Mouse (Mus musculus) activated CD4-positive, CD25-positive, alpha-beta regulatory T cell, adult 4 months (primary cell): ENCODE data around the gene Kri1. TPM values are rescaled to one million over a fixed set of nuclear protein-coding genes. Genes with fewer than 3 reads are reported as not detected.
A peak's percentile ranks its signal among the peaks of the same experiment; 100 is the strongest.
"Not testable (repeated sequence)": the region's sequence is repeated elsewhere in the genome, so short reads cannot be mapped to it uniquely, and the experiment has no call there.

Experiments
- ATAC-seq: one replicate; pipeline ENCODE4 v1.8.0; 2017
- polyA plus RNA-seq, 2 experiments: library from polyadenylated mRNA; unstranded; fragments of 100-300 nt; shearing (Covaris generic); gene quantifications; one replicate each; pipeline ENCODE4 v1.2.1; 2017

Gene Kri1
- polyA plus RNA-seq, 2 experiments from 2014 or later, result 20.8 to 26.1 TPM

DNA sequence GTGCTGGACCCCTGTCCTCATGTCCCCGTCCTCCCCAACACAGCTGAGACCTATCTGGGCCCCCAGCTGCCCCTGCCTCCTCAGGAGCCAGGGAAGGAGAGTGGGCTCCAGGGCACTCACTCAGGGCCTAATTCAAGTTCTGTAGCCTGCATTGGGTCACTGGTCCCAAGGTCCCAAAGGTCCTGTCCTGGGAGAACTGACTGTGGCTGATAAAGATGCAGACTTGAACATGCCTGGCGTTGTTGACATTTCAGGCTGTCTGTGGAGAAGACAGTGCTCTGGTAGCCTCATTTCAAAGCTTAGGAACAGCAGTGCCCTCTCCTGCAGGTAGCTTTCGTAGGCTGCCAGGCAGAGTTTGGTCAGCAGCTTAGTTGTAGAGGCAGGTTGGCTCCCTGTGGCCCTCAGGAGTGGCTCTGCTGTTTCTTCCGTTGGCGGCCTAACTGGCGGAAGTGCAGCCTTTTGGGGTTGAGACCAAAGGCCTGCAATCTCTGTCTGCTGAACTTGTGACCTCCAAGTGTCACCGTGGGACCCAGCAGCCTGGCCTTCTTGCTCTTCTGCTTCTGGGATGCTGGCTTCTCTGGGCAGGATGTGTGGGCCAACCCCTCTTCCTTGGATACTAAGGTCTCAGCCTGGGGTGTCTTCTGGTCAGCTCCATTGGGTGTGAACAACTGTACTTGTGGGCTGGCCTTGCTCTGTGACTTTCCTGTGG is 14.1 kb downstream of the Kri1 start:
- ATAC-seq, result no peak

DNA sequence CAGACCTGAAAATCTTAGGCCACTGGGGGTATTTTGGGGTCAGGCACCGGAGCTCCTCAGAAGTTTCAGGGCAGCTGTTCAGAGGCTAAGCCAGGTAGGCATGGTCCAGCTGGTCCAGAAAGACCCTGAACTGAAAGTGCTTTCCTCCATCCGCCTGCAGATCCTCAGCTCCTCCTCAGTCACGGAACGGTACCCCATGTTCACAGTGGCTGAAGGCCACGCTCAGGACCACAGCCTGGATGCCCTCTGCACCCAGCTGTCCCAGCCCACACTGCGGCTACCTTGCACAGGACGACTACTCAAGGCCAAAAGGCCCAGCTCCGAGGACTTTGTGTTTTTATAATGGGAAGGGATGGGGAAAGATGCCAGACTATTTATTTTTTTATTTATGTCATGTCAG is 14.7 kb downstream of the Kri1 start:
- no peak for ATAC-seq

DNA sequence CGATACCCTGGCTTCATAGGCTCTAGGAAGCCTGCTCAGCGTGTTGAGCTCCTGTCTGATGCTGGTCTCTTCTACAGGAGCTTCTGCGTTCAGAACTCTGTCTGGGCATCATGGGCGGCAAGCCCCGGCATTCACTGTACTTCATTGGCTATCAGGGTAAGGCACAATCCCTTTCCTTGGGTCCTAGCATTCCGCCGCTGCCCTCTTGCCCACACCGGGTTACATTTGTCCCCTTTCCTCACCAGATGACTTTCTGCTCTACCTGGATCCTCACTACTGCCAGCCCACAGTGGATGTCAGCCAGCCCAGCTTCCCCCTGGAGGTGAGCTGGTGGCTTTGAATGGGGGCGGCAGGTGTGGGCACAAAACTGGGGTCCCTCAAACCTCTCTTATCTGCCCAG is 15.4 kb downstream of the Kri1 start:
- ATAC-seq, result no peak

DNA sequence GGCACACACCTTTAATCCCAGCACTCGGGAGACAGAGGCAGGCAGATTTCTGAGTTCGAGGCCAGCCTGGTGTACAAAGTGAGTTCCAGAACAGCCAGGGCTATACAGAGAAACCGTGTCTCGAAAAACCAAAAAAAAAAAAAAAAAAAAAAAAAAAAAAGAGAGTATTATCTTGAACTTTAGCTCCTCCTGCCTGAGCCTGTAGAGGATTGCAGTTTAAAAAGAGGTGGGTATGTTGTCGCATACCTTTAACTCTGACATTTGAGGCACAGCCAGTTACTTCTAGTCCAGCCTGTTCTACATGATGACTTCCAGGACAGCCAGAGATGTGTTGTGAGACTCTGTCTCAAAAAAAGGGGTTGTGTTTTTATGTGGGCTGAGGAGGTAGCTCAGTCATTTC is 18.2 kb downstream of the Kri1 start:
- ATAC-seq, result not testable (repeated sequence)

DNA sequence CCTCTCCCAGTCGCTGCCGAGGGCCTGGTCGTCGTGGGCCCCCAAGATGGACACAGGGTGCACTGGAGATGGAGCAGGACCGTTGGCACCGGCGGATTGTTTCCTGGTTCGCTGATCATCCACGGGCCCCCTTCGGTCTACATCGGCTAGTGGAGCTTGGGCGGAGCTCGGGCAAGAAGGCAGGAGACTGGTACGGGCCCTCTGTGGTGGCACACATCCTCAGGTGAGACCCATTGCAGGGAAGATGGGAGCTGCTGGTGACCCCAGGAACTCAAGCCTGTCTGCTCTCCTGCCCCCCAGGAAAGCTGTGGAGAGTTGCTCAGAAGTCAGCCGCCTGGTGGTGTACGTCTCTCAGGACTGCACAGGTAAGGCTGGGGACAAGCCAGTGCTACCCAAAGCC is 19.5 kb downstream of the Kri1 start:
- ATAC-seq, result no peak

DNA sequence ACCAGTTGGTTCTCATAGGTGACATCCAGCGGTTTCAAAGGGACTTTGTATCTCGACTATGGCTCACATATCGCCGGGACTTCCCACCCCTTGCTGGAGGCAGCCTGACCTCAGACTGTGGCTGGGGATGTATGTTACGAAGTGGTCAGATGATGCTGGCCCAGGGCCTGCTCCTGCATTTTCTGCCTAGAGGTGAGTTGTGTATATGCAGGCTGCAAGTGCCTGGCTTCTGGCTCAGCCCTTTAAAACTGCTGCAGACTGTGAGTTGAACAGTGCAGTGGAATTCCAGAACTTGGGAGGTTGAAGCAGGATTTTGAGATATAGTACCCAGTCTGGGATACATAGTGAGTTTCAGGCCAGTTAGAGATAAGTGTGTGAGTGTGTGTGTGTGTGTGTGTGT is 20.9 kb downstream of the Kri1 start:
- ATAC-seq, result no peak

DNA sequence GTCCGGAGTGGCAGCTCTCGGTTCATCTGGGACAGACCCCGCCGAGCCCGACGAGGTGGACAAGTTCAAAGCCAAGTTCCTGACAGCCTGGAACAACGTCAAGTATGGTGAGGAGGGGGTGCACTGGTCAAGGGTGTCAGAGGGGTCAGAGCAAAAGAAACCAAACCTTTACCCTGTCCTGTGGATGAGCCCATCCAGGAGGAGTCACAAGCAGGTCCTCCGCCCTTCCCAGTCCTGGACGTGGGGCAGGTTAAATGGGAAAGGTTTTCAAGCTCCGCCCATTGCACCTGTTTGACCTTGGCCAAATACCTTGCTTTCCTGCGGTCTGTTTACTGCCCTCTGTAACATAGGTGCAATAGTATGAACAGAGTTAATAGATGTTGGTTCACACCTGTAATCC is 22.2 kb downstream of the Kri1 start:
- no peak for ATAC-seq

DNA sequence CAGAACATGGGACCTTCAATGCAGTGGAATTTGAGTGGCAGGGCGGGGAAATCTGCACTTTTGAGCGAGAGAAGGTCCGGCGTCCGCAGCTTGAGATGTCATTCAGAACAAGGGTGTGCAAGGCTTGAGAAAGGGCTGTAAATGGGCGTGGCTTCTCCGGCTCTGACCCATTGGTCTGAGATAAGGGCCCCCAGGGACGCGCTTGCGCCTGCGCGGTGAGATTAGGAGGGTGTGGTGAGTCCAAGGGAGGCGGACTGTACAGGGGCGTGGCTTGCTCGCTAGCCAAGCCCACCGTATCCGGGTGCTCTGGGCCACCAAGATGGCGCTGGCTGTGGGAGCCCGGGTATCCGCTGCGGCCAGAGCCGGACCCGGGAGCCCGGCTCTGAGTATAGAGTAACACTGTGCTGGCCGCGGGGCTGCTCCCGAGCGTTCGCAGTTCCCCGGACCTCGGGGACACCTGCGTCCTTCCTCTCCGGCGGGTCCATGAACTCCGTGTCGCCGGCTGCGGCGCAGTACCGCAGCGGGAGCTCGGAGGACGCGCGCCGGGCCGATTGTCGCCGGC is 22.7 kb downstream of the Kri1 start, which contains the start of gene Atg4d:
TSS of gene Atg4d (plus strand) at position 294 of the 562 bp plus-strand sequence.
- ATAC-seq, result peak; percentile 95

DNA sequence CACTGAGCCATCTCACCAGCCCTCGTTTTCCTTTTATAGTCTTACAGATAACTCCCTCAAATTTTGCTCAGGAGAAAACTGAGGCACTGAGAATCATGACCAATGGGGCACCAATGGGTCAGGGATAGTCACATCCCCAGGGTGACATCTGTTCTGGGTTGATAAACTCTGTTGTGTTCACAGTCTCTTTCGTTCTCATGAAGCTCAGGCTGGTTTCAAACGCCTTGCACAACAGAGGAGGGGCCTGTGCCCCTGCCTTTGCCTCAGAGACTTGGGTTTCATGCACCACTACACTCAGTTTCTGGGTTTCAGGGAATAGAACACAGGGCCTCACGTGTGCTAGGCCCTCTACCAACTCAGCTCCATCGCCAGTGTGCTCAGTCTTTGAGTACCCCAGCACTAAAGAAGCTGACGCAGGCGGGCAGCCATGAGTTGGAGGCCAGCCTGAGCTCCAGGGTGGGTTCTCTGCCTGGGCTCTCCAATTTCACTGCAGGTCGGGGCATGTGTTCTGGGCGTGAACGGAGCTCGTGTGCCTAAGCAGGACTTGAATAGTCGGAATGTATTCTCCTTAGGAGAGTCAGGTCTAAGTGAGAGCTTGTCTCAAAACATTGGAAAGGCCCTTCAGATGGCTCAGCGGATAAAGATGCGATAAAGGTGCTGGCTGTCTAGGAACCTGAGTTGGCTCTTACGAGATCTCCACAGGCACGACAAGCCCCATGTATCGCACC is 23.3 kb downstream of the Kri1 start:
- ATAC-seq, result no peak

DNA sequence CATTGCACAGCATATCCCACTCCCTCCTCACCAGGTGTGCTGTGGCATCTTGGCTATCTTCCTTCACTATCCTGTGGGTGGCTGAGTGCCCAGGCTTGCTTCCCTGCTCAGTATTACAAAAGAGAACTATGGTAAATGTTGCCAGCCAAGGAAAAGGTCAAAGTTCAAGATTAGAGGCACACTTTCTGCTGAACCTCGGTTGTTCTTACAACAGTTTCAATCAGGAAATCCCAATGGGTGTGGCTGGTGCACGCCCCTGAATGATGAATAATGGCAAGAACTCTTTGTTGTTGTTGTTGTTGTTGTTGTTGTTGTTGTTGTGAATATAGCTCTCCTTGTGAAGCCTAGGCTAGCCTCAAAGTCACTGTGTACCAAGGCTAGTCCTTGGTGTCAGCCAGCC is 25.9 kb downstream of the Kri1 start:
- ATAC-seq, result no peak

DNA sequence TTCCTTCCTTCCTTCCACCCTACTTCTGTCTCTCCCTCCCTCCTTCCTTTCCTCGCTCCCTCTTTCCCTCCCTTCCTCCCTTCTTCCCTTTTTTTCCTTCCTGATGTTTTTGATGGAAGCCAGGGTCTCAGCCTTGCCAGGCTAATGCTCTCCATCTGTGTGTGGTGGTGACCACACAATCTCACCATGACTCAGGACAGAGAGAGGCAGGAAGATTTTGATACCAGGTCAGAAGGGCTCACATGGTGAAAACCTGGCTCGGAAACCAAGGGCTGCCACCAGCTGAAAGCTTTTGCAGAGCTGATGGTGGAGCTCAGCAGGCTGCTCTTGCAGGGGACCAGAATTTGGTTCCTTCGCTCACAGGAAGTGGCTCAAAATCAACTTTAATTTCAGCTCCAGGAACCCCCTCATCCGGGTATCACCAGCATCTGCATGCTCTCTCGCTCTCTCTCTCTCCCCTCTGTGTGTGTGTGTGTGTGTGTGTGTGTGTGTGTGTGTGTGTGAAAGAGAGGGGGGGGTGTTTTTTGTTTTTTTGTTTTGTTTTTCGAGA is 27.2 kb downstream of the Kri1 start:
- ATAC-seq, result no peak

DNA sequence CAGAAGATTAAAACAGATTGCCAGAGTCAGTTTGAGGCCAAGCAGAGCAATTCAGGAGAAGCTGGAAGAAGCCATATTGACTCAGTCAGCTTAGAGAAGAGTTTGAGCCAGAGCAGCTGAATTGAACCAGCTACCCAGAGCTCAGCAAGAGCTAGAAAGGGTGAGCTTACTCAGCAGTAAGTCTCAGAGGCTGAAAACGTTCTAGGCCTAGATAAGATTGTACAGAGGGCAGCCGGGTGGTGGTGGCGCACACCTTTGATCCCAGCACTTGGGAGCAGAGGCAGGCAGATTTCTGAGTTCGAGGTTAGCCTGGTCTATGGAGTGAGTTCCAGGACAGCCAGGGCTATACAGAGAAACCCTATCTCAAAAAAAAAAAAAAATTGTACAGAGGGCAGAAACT is 31.4 kb downstream of the Kri1 start:
- not testable (repeated sequence) for ATAC-seq

DNA sequence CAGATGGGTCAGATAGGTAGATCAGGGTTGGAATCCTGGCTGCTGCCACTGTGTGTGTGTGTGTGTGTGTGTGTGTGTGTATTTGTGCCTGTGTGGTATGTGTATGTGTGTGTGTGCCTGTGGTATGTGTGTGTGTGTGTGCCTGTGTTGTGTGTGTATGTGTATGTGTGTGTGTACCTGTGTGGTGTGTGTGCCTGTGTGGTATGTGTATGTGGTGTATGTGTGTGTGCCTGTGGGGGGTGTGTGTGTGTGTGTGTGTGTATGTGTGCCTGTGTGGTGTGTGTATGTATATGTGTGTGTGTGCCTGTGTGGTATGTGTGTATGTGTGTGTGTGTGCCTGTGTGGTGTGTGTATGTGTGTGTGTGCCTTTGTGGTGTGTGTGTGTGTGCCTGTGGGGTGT is 33.1 kb downstream of the Kri1 start:
- ATAC-seq, result no peak

DNA sequence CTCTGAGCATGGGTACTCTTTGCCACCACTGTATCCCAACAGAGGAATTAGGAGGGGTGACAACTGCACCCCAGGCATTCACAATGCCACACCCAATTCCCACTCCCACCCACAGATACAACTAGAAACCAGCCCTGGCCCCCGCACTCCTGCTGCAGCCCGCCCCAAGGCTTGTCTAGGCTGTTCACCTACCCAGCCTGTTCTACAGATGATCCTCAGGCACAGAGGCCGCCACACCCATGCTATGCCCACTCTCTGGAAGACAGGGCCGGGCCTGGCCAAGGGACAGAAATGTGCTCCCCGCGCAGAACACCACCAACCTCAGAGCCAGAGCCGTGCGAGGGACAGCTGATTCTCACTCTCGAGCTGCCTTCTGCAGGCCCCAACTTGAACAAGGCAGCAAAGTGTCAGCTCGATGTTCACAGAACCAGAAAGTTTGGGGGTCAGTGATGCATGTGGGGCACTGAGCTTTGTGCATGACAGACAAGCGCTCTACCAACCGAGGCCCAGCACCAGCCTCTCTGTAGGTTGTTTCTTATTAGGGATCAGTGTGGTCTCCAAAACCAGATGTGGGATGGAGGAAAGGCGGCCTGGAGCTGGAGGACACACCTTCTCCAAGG is 36.5 kb downstream of the Kri1 start:
- no peak for ATAC-seq

DNA sequence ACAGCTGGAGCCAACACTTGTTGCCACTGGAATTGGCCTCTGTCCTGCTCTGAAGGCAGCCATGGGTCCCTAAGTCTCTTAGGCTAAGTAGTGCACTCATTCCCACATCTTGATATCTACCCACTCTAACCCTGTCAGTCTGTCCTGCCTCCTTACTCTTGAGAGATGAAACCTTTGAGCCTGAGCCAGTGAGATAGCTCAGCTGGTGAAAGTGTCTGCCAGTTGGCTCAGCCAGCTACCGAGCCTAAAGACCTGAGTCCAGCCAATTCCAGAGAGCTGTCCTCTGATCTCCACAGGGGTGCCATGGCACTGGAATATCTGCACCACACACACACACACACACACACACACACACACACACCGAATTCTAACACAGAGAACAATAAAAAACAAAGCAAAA is 37.3 kb downstream of the Kri1 start:
- ATAC-seq, result no peak

DNA sequence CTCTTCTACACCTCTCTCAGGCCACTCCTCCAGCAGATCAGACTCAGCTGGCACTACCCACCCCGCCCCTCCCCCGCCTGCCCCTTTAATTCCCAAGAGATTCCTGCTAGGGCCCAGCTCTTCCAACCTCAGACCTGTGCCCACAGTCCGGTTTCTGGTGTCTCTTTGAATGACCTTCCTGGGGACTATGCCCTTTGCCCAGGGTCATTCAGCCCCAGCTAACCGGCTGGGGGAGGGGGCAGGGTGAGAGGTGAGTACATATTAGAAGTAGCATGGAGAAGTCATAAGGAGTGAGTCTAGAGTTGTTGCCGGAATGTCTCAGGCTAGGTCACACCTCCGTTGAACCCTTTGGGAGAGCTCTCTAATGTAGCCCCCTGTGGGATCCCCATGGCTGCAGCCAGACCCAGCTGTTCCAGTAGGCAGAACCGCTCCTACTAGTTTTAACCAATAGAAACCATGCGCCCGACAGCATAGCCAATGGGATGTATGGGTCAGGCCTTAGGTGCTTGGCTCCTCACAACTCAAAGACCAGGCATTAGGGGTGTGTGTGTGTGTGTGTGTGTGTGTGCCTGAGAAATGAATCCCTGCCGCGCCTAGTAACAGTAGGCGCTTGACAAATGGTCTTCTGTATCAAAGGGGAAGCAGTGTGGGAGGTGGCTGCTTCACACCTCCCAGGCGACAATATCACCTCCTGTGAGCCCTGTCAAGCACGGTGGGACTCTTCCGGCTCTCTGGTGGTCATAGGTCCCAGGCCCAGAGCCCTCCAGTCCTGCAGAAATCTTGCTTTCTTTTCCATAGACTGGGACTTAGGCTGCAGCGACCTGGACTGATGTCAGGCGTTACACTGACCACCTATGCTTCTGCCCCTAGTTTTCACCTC is 37.9 kb downstream of the Kri1 start:
- no peak for ATAC-seq

DNA sequence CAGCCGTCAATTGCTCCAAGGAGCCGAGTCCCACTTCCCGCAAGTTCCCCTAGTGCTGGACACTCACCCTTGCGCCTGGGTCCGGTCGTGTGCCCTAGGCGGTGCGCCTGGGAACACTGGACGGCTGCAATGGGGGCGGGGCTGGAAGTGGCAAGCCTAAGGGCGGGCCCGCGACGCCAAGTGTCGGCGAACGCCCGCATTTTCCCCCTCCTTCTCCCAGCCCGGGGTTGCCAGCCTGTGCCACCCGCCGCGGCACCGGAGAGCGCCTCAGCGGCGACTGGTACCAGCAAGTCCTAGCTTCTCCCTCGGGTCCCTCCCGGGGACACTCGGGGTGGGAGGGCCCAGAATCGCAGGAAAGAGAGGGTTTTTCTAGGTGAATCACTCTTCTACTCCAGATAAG is 39.4 kb downstream of the Kri1 start, which contains the start of gene S1pr5:
TSS of gene S1pr5 (minus strand) at position 118 of the 400 bp plus-strand sequence.
- no peak for ATAC-seq

DNA sequence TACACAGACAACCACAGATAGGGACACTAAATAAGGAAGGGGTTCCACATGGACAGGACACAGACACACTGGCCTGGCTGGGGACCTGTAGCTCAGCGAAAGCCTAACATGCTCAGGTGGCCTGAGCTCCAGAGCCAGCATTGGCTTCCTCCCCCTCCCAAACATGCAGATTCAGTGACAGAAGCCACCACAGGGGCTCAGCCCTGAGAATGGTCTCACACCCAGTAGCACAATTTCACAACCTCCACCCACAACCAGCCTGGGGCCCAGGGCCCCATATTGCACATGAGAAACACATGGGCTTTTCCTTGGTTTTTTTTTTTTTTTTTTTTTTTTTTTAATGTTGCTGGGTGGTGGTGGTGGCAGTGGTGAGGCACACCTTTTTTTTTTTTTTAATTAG is 41.4 kb downstream of the Kri1 start:
- no peak for ATAC-seq

DNA sequence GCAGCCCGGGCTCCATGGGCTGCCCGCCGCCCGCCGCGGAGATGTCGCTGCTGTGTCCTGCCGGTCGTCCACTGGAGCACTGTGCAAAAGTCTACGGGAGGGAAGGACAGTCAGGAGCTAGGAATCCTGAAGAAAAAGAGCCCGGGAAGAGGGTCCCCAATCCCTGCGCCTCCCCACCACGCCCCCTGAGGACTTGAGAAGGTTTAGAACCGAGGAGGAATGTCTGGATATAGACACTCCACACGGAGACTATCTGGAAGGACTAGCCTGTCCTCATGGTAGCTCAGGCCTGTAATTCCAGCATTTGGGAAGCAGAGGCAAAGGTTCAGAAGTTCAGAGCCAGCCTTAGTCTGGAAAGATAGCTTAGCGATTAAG is 42.7 kb downstream of the Kri1 start:
- ATAC-seq, result no peak

DNA sequence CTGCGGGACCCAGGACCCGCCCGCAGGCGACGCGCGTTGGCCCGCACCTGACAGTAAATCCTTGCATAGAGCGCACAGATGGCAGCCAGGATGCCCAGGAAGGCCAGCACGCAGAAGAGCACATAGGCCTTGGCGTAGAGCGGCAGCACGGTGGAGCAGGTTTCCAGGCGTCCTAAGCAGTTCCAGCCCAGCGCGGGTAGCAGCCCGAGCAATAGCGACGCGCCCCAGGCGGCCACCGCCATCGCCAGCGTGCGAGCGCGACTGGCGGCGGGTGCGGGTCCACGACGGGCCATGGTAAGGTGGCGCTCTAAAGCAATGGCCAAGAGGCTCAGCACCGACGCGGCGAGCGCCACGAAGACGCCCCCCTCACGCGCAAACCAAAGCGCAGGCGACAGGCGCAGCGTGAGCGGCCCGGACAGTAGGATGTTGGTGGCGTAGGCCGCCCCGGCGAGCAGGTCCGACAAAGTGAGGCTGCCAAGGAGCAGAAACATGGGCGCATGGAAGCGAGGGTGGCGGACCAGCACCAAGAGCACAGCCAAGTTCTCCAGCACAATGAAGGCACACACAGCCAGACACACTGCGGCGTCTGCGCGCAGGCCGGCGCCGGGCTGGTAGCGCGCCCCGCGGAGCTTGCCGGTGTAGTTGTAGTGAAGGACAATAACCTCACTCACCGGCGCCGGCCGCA is 43.2 kb downstream of the Kri1 start:
- no peak for ATAC-seq

DNA sequence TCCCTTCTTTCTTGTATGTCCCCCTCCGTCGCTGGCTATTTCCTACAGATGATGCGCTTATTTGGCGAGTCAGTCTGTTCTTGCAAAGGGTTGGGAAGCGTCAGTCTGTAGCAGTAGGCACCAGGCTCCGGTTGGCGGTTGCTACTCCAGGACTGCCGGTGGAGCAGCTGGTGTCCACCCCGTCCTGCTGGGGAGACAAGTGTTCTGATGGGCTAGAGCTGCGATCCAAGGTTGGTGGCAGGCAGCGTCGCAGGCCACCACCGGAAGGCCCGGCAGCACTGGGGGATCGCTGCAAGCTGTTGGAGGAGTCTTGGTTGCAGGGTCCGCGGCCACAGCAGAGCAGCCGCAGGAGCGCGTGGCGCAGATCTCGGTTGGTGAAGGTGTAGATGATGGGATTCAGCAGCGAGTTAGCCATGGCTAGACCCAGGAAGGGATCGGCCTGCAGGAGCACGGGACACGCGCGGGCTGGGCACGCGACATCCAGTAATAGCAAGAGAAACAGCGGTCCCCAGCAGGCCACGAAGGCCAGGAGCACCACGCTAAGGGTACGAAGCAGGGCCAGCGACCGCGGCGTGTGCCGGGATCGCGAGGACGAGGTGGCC is 43.8 kb downstream of the Kri1 start:
- no peak for ATAC-seq
